Mouse (Mus musculus) kidney, adult 2 months (tissue): ENCODE results near the gene Tnni1.

Experiments used
- CTCF ChIP-seq: fragments of 200-500 bp; conservative IDR thresholded peaks from 2 replicates; pipeline ENCODE4 v1.5.1; 2011; ENCODE audit warnings: low read depth, mild to moderate bottlenecking, control low read depth, low read length, moderate library complexity, mixed read lengths; ENCODE audit not compliant: insufficient read depth, insufficient read length
- POLR2A ChIP-seq: fragments of 200-500 bp; IDR thresholded peaks from one replicate; pipeline ENCODE4 v1.6.1; 2011; ENCODE audit warnings: low read depth, low read length, control low read depth

- TF ChIP-seq CTCF: no peak
- no peak for TF ChIP-seq POLR2A
Measured at GRCm38 (mm10) chr1:135731897-135732684, 47.1 kb upstream of the Tnni1 start.
